Mouse (Mus musculus): ENCODE results near the gene Nampt.

Nampt gene

DNA sequence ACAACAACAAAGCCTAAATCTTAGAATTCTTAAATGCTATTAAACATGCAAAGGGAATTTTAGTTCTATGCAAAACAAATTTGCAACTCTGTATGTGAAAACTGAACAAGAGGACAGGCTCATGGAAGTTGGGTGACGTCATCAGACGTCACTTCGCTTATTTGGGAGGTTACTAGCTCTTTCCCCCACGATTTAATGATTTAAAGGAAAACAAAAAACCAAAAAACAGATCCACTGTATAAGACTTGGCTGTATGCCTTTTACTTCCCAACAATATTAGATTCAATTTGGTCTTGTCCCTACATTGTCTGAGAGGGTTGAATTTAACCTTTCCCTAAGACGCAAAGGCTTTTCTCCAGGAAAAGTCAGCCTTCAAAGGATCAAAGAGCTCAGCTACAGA, at the start of gene Nampt:
Gene Nampt, plus strand, starts transcription at position 130 of the 400 bp plus-strand sequence.
- in situ Hi-C loops (cut with MboI; ENCODE audit: low pct_unique_long_range_greater_than_20kb in 1 of 2, low sequenced_read_pairs in 2 of 2, unreplicated experiment in 1 of 2), result no loop called here

DNA sequence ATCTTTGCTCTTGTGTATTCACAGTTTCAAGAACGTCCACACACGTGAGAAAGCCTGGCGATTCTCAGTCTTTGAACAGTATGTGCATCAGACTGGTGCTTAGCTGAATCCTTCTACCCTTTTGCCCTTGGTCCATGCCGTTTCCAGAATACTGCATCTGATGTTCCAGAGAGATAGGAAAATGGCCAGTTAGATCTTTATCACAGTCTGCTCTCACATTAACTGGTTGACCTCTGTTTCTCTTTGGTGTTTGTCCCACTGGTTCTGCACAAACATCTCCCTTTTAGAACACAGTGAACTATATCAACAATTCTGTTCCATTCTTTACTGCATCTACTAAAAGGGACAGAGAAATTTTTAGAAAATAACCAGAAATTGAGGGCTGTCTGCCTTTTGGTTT, 48.6 kb upstream of the Nampt start:
- in situ Hi-C loops (cut with MboI; ENCODE audit: low pct_unique_long_range_greater_than_20kb in 1 of 2, low sequenced_read_pairs in 2 of 2, unreplicated experiment in 1 of 2), result no loop called here

DNA sequence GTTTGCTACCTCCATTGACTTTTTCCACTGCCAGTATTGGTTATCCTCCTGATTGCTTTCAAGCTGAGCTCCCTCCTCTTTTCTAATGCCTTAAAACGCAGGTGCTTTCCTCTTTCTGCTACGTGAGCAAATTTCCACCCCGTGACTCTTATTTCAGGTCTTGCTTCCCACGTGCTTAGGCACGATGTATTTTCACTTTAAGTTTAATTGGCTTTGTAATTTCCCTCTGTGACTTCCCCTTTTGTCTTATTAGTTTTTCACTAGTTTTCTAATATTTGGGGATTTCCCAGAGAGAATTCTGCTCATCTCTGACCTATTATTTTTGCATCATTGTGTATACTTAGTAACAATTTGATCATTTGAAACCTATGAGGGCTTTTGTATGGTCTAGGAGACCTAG, 44.8 kb upstream of the Nampt start:
- in situ Hi-C loops (cut with MboI; ENCODE audit: low pct_unique_long_range_greater_than_20kb in 1 of 2, low sequenced_read_pairs in 2 of 2, unreplicated experiment in 1 of 2), result no loop called here

DNA sequence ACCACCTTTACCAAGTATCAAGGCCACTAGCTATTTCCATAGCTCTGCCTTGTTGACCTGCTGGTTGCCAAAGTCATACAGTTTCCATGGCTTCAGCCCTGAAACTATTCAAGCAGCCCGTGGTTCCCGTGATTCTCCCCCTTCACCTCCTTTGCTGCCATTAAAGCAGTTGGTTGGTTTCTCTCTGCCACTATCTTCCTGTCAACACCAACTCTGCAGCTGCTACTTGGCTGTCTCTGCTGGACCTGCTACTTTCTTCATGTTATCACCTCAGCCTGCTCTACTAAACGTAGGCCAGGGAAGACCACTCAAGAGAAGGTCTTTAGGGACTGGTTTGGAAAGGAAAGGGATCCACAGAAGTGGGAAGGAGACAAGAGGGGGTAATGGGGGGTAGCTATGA, 30.3 kb upstream of the Nampt start:
- in situ Hi-C loops (cut with MboI; ENCODE audit: low pct_unique_long_range_greater_than_20kb in 1 of 2, low sequenced_read_pairs in 2 of 2, unreplicated experiment in 1 of 2), result no loop called here

DNA sequence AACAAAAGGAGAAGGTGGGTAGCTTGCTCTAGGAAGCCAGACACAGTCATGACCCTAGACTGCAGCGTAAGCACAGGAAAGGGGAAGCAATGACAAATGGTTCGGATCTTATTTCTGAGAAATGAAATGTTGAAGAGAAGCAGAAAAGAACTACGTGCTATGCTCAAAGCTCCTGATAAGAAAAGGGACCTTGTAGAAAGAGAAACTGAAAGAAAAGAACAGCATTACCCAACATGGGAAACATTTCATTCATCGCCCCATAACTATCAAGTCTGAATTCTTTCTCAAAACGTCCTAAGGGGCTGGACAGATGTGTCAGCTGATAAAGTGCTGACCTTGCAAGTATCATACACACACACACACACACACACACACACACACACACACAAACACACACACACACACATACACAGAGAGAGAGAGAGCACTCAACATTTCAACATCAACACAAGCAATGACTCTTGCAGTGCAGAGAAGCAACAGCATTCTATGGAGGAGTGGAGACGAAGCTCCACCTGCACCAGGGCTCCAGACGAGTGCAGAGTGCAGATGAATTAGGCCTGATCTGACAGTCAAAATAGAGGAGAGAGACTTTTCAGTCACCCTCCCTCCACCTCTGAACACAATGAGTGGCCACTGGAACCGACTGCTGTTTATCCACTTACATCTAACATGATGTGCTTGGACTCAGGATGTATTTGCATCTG, 23.4 kb upstream of the Nampt start:
- in situ Hi-C loops (cut with MboI; ENCODE audit: low pct_unique_long_range_greater_than_20kb in 1 of 2, low sequenced_read_pairs in 2 of 2, unreplicated experiment in 1 of 2), result no loop called here

DNA sequence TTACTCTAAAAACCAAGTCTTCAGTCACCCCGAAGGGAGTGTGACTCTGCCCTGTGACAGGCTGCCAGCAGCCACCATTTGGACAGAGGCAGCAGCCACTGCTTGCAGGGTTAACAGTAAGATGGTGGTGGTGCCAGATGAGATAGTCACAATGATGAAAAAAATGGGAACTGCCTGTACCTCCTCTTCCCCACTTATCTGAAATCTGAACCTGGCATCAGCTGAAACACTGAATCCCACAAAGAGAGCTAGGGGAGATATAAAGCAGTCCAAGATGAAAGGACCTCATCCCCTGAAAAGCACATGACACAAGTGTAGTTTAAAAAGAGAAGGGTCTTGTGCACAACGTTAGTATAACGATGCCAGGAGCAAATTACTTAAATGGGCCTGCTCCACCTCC, 21.9 kb upstream of the Nampt start:
- in situ Hi-C loops (cut with MboI; ENCODE audit: low pct_unique_long_range_greater_than_20kb in 1 of 2, low sequenced_read_pairs in 2 of 2, unreplicated experiment in 1 of 2), result no loop called here

DNA sequence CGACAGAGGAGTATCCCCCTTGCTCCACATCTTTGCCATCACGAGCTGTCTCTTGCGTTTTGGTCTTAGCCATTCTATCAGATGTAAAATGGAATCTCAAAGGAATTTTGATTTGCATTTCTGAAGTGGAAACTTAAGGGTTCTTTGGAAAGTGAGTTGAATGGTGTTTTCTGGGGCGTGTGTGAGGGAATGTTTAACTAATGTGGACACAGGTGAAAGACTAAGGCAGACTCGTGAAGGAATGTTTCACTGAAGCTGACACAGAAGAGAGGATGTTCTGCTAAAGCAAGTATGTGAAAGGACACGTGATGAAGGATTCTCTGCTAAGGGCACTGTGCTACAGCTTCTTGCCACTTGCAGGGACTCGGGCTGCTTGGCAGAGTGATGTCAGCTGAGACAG, 18.3 kb upstream of the Nampt start:
- in situ Hi-C loops (cut with MboI; ENCODE audit: low pct_unique_long_range_greater_than_20kb in 1 of 2, low sequenced_read_pairs in 2 of 2, unreplicated experiment in 1 of 2), result no loop called here

DNA sequence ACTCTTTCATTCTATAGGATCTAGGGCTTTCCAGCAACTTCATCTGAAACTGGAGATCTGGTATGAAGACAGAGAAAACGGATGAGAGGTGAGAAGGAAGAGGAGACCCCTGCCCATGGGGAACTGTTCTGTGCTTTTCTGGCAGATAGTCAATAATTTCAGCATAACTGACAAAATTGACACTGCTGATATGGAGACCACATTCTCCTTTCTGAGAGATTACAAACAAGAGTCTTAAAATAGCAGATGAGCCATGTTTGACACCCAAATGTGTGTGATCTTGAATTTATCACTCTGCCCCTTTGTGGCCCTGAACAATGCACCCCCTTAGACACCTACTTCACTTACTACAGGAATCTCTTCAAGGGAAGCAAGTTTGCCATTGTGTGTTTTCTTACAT, 13.8 kb upstream of the Nampt start:
- in situ Hi-C loops (cut with MboI; ENCODE audit: low pct_unique_long_range_greater_than_20kb in 1 of 2, low sequenced_read_pairs in 2 of 2, unreplicated experiment in 1 of 2), result no loop called here

DNA sequence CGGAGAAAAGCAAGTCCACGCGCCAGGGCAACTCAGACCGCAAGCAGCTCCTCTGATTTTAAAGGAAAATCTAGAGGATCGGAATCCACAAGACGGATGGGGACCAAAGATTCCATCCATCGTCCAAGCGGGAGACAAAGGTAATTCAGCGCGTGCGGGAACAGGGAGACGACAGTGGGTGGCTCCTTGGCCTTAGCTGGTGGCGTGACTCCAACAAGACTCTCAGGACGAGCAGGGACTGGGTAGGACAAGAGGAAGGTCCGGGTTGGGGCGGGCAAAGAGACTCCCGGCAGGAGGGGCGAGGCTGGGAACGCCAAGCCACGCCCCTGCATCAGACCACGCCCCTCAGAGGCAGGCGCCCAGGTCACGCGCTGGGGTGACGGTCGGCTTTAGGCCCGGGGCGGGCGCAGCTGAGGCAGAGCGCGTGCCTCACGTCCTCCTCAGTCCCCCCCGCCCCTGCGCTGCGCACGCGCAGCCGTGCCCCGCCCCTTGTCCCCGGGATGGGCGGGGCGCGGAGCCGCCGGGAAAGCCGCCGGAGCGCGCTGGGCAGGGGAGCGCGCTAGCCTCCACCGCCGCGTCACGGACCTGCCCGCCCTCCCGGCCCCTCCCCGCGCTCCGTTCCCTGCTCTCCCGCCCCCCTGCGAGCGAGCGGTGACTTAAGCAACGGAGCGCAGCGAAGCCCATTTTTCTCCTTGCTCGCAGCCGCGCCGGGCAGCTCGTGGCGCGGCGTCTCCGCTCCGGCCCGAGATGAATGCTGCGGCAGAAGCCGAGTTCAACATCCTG, 669 bp downstream of the Nampt start:
- in situ Hi-C loops (cut with MboI; ENCODE audit: low pct_unique_long_range_greater_than_20kb in 1 of 2, low sequenced_read_pairs in 2 of 2, unreplicated experiment in 1 of 2), result no loop called here

DNA sequence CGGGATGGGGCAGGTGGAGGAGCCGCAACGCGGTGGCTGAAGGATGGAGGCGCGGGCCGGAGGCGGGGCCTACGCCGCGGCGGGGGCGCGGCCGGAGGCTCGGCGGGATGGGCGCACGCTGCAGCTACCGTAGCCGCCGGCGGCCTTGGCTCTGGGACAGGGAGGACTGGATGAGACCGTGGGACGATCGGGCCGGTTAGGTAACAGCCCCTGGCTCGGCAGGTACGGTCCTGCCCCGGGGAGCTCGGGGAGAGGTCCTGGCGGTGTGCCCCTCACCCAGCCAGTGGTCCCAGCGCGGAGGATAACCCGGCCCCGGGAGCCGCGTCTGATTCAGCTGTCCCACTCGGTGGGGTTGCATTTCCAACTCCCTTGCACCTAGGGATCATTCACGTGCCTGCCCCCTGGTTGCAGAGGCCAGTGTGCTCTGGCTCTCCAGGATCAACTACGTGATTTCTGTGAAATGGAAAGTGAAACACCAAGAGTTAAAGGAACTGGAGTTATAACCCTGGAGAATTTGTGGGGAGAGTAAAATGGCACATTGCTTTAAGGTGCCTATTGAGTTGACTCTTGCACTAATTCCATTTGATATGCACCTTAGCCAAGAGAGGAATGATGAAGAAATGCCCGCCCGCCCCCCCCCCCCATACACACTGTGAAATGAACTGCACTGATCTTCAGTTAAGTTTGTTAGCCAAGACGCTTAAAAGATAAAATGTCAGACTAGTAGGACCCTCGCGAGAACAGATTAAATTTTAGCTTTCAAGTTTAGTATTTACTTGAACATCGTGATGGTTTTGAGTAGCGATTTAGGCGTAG, 1.6 kb downstream of the Nampt start:
- in situ Hi-C loops (cut with MboI; ENCODE audit: low pct_unique_long_range_greater_than_20kb in 1 of 2, low sequenced_read_pairs in 2 of 2, unreplicated experiment in 1 of 2), result no loop called here

DNA sequence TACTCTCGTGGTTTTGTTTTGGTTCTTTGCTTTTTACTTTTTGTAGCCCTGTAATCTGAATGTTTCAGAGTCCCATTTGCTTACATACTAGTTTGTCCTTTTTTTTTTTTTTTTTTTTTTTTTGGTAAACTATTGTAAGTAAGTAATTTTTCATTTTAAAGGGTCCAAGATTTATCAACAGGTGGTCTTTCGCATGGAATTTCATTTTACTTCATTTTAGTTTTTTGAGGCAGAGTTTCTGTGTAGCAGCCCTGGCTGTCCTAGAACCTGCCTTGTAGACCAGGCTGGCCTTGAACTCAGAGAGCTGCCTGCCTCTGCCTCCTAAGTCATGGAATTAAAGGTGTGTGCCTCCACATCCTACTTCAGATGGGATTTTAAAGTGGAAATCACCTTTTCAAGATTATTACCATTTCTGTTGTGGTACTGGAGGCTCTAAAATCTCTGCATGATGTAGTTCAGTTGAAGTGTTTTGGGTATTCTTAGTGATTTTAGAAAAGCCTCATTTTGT, 2.2 kb downstream of the Nampt start:
- in situ Hi-C loops (cut with MboI; ENCODE audit: low pct_unique_long_range_greater_than_20kb in 1 of 2, low sequenced_read_pairs in 2 of 2, unreplicated experiment in 1 of 2), result no loop called here

DNA sequence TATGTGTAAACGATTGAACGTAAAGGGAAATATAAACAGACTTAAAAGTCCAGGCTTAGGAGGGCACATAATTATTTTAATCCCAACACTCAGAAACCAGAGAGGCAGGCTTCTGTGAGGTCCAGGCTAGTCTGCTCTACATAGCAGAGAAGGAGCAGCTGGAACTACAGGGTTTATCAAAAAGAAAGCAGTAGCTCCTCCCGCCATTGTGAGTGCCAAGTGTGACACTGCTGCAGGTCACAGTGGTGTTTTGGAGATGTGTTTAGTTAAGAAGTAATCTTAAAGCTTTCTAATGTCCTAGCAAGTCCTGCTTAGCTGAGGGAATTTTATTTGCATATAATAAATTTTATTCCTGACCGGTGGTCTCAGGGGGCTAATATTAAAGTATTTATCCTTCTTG, 2.7 kb downstream of the Nampt start:
- in situ Hi-C loops (cut with MboI; ENCODE audit: low pct_unique_long_range_greater_than_20kb in 1 of 2, low sequenced_read_pairs in 2 of 2, unreplicated experiment in 1 of 2), result no loop called here

DNA sequence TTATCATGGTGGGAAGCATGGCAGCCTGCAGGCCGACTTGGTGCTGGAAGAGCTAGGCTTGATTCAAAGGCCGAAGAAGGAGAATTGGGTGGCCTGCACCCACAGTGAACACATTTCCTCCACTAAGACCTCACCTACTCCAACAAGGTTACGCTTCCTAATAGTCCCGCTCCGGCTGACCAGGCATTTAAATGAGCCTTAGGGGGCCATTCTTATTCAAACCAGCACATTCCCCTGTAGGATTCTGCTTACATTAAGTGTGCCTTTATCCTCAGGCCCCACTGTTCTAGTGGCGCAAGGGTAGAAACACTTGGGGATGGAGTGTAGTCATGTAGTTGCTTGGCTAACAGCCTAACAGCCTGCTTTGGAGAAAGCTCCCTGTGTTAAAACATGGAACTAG, 5.2 kb downstream of the Nampt start:
- in situ Hi-C loops (cut with MboI; ENCODE audit: low pct_unique_long_range_greater_than_20kb in 1 of 2, low sequenced_read_pairs in 2 of 2, unreplicated experiment in 1 of 2), result no loop called here

DNA sequence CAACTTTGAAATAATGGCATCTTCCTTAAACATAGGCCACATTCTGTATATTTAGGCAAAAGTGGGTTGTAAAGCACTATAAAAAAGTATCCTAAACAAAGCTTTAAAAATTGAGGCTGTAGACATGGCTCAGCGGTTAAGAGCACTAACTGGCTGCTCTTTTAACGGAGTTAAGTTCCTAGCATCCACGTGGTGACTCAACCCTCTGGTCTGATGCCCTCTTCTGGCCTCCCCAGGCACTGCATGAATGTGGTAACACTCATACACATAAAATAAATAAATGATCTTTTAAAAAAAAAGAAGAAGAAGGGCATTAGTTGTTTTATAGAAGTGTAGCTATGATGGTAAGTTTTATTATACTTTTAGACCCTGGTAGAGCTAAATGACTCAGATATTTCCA, 7.6 kb downstream of the Nampt start:
- in situ Hi-C loops (cut with MboI; ENCODE audit: low pct_unique_long_range_greater_than_20kb in 1 of 2, low sequenced_read_pairs in 2 of 2, unreplicated experiment in 1 of 2), result no loop called here

DNA sequence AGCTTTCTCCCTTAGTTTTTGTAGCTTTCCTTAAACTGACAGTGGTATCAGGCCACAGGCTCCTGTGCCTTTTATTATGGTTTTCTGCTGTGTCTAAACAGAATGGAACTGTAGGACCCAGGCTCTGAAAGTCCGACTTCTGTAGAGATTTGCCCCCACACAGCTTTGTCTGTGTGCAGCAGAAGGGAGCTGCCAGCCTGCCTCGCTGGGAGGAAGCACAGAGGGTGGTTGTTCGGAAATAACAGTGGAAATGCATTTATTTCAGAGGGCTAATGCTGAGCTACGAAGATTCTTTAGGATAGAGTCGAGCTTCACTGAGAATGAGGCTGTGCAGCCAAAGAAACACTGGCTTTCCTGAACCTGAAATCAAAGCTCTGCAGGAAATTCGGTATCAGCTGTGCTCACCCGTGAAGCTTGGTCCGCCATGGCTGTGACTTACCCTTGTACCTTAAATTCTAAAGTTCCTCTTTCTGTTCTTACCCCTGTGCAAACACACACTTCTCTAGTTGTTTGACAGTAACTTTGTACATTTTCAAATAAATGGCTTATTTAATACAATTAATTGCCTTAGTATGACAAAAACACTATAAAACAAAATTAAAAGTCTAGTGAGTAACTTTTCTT, 8.9 kb downstream of the Nampt start:
- in situ Hi-C loops (cut with MboI; ENCODE audit: low pct_unique_long_range_greater_than_20kb in 1 of 2, low sequenced_read_pairs in 2 of 2, unreplicated experiment in 1 of 2), result no loop called here

DNA sequence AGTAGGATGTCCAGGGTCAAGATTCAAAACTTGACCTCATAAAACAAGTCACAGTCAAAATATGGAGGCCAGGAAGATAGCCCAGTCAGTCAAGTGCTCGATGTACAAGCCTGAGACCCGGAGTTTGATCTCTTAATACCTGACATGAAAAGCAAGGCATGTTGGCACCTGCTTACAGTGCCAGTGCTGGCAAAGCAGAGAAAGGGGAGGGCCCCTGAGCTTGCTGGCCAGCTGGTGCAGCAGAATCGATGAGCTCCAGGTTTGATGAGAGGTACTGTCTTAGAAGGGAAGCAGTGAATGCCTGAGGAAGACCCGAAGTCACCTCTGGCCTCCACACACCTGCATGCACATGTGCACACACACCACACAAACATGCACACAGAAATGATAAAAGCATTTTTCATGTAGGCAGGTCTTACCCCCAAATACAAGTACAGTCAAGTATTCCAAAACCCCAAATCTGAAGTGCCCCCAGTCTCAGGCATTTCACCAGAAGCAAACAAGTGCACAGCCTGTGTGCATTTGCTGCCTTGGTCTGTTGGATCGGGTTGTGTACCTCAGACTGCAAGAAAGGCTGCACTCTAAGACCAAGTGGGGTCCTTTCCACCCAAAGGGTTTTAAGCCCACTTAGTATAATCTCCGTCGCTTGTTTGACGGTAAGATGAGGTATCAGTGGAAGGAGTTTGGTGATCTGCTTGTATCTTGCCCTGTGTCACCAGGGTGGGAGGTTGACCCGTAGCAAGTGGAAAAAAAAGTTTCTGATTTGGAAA, 10.2 kb downstream of the Nampt start:
- in situ Hi-C loops (cut with MboI; ENCODE audit: low pct_unique_long_range_greater_than_20kb in 1 of 2, low sequenced_read_pairs in 2 of 2, unreplicated experiment in 1 of 2), result no loop called here

DNA sequence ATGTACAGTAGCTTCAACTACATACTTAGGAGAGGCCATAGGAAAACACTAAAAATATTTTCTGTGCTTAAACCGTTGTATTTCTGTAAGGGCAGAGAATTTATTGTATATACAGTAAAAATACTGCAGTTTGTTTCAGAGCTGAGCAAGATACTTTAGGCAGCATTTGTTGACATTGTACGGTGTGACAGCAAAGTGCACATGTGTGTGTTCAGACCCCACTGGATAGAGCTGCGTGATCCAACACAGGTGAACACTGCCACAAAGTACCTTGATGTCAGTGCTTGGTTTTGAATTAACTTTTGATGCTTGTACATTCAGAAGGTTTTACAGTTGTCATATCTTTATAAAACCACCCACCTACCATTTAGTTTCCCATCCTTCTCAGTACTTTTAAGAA, 12.7 kb downstream of the Nampt start:
- in situ Hi-C loops (cut with MboI; ENCODE audit: low pct_unique_long_range_greater_than_20kb in 1 of 2, low sequenced_read_pairs in 2 of 2, unreplicated experiment in 1 of 2), result no loop called here

DNA sequence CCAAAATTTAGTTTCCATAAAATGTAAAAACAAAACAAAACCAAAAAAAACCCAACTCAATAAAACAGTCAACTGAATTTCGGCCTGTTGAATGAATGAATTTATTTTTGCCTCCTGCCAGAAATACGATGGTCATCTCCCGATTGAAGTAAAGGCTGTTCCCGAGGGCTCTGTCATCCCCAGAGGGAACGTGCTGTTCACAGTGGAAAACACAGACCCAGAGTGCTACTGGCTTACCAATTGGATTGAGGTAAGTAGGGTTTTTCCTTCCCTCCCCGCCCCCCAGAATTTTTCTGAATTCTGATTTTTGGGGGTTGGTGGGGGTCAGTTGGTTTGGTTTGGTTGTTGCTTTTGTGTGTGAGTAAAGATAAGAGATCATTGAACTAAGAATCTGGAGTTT, 15.4 kb downstream of the Nampt start:
- in situ Hi-C loops (cut with MboI; ENCODE audit: low pct_unique_long_range_greater_than_20kb in 1 of 2, low sequenced_read_pairs in 2 of 2, unreplicated experiment in 1 of 2), result no loop called here
